Mouse (Mus musculus): ENCODE data around the gene Olfr552. TPM values are rescaled to one million over a fixed set of nuclear protein-coding genes. Genes with fewer than 3 reads are reported as not detected.
A peak's percentile ranks its signal among the peaks of the same experiment; 100 is the strongest.
"Not testable (repeated sequence)": the region's sequence is repeated elsewhere in the genome, so short reads cannot be mapped to it uniquely, and the experiment has no call there.

Olfr552 gene
- under 1 TPM in 1 of 2 experiments, not detected in 1; 0.16 TPM for total RNA-seq (2021)
- long read RNA-seq, experiment 1, result 0 reads
- long read RNA-seq, experiment 2, result 0 reads

DNA sequence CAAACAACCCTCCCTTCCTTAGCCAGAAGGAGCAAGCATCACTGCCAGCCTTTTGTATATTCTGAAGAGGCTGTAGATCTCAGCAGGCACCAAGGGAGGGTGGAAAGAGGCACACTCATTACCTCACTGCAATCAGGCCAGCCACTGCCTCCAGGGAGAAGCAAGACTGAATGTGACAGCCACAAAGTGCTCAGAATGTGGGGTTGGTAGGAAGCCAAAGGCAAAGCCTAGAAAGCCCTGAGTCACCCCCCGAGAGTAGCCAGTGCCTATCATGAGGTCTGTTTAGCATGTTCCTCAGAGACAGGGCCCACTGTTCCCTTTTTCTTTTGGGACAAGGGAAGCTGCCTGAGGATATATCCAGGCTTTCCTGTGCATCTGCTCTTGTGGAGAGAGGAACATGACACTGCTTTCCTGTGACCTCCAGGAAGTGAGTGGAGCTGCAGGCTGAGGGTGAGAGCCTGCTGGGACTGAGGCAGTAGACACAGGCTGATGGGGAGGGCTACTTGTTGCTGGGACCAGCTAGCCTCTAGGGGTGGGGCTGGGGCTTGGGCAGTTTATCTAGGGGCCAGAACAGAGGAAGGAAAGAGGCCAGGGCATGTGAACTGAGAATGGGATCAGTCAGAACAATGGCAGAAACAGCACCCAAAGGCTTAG lies at the start of gene Olfr552:
Gene Olfr552, plus strand, starts transcription at position 393 of the 654 bp plus-strand sequence.
- intact Hi-C loops (cut with DNase I; ENCODE audit: low total_unique reads), result no loop called here
- DNase-seq, result no peak

DNA sequence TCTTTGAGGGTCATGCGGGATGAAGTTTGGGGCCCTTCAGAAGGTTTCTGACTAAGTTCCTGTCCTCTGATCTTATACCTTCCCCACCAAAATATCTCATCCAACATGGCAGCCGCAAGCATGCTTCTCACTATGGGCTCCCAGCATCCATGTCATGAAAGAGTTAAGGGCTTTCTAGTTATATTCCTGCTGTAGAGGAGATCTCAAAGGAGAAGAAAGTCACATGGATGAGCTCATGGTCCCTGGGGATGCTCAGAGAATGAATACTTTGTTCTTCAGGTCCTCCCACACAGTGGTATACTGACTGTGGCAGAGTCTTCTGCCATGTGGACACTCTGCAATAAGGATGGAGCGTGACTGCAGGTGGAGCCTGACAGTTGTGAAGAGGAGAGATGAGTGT lies 48.0 kb upstream of the Olfr552 start, which contains the start of gene Olfr549:
Gene Olfr549, plus strand, starts transcription at position 301 of the 400 bp plus-strand sequence.
- DNase-seq, result no peak
- intact Hi-C loops (cut with DNase I; ENCODE audit: low total_unique reads), result no loop called here

DNA sequence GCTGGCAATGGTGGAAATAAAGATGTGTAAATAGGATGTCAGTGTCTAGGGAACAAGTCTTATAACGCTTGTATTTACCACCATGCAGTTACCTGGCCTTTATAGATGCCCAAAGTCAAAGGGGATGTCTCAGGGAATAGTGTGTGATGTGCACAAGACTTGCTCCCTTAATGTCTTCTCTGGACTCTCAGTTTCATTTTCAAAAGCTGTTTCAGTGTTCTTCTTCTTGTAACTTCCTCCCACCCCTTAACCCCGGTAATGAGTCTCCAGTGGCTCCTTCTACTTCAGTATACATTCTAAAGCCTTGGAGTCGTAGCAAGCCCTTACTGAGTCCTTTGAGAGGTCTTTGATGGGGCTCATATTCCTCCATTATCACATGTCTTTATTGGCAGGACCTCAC lies 44.3 kb upstream of the Olfr552 start:
- intact Hi-C loops (cut with DNase I; ENCODE audit: low total_unique reads), result no loop called here
- no peak for DNase-seq

DNA sequence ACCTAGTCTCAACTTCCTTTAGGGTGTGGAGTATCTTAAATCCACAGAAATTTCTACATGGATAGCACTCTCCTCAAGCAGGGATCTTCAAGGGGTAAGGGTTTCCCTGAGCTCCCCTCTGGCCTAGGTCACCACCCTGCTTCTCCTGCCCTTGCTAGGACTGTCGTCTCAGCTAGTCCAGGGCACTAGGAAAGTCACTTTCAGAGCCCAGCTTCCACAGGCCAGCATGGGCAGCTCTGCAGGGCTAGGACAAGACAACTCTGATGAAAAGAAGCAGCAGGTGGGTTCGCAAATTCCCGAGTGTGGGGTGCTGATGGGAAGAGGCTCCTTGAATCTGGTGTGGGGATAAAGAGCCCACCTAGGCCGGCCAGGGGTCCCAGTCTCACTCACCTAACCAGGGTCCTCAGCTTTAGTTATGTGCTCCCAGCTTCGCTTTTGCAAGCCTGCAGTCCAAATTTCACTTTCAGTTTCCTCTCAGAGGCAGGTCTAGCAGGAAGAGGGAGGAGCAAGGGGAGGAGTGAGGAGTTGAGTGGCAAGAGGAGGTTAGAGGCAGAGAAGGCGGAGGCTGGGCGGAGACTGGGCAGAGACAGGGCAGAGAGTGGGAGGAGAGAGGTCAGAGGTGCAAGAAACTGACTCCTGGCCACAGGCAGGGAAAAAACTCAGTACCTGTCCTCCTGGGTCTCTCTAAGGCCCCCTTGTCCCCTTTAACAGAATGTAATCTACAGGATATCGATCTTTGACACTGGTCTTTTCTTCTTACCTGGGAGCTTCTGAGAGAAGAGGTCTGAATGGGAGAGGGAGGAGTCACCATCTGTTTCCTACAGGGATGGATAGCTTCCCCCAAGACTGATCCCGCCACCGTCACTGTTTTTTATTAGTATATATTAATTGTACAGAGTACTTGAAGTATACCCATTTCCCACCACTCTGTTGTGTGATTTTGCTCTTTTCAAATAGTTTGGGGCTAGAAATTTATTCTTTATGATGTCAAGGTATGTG lies 32.3 kb upstream of the Olfr552 start, which contains the start of gene Trim21:
Gene Trim21, minus strand, starts transcription at position 488 of the 999 bp plus-strand sequence.
- intact Hi-C loops (cut with DNase I; ENCODE audit: low total_unique reads), result no loop called here
- peak; percentile 84 for DNase-seq

DNA sequence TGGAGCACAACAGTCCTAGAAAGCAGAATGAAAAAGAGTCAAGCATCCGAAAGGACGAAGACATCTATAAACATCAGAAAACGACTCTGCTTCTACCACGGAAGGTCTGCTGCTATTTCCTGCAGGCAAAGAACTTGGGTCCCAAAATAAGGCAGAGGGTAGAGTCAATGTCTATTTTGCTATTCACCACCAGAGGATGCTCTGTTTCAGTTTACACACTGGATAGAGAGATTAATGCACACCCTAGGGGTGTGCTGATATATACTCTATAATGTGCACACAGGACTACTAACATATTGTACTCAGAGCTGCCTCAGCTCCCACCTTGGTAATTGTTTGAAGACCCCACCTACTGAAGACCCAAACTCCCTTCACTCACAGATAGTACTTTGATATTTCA lies 31.4 kb upstream of the Olfr552 start:
- no peak for DNase-seq
- intact Hi-C loops (cut with DNase I; ENCODE audit: low total_unique reads), result no loop called here

DNA sequence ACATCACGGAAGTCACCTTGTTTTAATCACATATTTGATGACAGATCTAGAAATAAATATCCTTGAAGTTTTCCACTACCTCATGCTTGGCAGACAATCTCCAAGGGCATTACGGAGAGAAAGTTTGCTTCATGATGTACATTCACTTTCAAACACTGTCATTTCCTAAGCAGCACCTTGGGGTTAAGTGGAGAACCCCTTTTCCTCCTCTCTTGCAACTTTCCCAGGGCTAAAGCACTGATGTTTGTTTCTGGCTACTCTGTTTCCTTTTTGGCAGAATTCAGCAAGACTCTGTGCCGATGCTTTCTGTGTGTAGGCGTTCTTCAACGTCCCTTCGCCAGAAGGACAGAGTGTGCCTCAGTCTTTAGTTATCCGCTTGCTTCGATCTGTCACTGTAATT lies 26.4 kb upstream of the Olfr552 start, which contains the start of gene Olfr550:
Gene Olfr550, plus strand, starts transcription at position 301 of the 400 bp plus-strand sequence.
- no peak for DNase-seq
- intact Hi-C loops (cut with DNase I; ENCODE audit: low total_unique reads), result no loop called here

DNA sequence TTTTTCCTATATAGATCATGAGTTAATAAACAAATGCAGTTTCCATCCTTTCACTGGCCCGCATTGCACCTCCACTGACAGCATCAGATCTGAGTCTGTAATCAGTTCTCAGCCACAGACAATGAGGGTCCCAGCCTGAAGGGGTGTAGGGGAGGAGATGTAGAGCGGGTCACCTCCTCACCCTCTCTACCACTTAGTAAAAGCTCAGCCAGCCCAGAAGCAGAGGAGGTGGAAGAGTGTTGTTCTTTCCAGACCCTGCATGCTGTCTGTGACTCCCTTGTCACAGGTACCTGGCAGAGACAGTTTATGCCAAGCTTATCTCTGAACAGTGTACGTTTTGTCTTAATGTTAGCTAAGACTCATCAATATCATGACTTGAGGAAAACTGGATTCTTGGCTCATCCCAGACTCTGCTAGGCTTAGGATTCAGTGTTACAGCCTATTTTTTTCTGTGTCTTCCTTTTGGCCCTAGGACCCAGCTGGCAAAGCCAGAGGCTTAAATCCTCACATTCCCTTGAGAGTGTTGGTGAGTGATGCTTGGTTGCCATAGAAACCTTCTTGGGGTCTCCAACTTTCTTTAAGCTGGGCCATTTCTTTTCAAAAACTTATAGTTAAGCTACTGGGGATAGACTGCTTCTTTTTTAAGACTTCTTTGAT lies 24.3 kb upstream of the Olfr552 start:
- intact Hi-C loops (cut with DNase I; ENCODE audit: low total_unique reads), result no loop called here
- DNase-seq, result no peak

DNA sequence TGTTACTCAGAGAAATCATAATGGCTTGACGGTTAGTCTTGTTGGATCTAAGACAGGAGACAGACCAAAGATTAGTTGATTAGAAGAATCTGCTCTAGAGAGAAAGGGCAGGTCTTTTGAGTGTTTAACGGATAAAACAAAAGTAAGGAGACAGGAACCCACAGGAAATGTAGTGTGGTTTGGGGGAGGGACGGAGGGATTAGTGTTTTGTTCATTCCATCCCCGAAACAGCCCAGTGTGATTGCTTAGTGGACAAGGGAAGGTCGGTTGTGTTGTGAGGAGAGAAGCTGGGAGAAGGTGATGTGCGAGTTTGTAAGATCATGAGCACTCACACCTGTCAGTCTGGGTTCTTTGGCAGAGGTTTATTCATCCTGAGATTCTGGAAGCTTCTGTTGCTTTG lies 21.6 kb upstream of the Olfr552 start:
- intact Hi-C loops (cut with DNase I; ENCODE audit: low total_unique reads), result no loop called here
- DNase-seq, result no peak

DNA sequence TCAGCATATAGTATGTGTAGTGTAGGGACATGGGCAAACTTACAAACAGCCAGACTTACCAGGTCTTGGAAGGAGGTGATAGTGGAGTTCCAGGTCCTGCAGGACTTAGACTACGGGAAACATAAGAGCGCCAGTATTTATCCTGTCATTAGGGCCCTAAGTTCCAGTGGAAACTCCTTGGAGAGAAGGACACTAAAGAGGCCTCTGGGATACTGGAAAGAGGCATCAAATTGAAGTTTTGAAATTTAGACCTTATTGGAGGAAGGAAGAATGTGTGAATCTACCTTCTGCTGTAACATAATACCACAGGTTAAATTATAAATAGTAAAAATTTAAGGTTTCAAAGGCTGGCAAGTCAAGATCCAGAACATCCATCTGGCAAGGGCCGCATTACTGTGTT lies 5.8 kb upstream of the Olfr552 start, which contains the start of gene Olfr551:
Gene Olfr551, minus strand, starts transcription at position 101 of the 400 bp plus-strand sequence.
- intact Hi-C loops (cut with DNase I; ENCODE audit: low total_unique reads), result no loop called here

DNA sequence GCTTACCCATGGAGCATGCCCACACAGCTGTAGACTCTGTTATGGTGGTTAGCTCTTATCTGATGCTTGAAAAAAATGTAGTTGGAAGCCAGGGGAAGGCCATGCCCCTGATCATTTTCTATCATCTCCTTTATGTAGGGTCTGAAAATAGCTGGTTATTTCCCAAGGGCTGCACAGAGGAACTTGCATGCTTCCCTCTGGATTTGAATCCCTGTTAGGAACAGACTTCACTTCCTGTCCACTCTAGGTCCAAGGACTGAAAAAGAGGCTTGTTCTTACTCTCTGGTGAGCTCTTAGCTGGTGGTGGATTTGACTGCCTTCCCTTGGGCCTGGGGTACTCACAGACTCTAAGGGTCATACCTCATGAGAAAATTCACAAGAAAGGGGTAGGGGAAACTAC lies 20.5 kb downstream of the Olfr552 start, which contains the start of gene Olfr553:
Gene Olfr553, minus strand, starts transcription at position 101 of the 400 bp plus-strand sequence.
- intact Hi-C loops (cut with DNase I; ENCODE audit: low total_unique reads), result no loop called here
- DNase-seq, result no peak

More for the DNA sequence above, 5.8 kb upstream of the Olfr552 start, which contains the start of gene Olfr551:
- no peak for DNase-seq

DNA sequence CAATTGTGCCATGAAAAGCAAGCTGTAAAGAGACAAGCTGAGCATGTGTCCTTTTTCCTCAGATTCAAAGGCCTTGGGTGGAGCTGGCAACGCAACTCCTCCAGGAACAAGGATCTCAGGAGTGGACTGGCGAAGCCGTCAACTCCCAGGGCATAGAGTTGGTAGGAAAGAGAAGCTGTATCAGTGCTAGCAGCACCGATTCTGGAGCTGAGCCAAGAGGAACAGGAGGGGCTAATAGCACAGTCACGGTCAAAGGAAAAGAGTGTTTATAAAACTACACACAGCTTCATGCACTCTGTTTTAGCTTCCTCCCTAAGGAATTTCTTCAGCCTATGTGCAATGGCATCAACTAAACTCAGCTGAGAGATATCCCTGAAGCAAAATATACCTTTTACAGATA lies 22.0 kb downstream of the Olfr552 start:
- intact Hi-C loops (cut with DNase I; ENCODE audit: low total_unique reads), result no loop called here

DNA sequence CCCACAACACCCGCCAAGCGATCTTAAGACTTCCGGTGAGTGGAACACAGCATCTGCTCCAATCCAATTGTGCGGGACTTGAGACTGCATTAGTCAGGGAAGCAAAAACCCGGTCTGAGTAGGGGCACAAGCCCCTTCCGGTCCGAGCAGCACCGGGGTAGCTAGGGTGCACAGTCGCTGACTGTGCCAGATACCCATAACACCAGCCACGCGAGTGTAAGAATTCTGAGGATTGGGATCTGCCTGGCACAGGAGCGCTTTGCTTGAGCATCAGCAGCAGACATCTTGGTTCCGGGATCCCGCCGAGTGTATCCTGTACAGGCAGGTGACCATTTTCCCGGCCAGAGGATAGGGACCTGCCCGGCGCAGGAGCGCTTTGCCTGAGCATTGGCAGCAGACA lies 22.8 kb downstream of the Olfr552 start:
- intact Hi-C loops (cut with DNase I; ENCODE audit: low total_unique reads), result not testable (repeated sequence)

More for the DNA sequence above, 22.0 kb downstream of the Olfr552 start:
- no peak for DNase-seq

DNA sequence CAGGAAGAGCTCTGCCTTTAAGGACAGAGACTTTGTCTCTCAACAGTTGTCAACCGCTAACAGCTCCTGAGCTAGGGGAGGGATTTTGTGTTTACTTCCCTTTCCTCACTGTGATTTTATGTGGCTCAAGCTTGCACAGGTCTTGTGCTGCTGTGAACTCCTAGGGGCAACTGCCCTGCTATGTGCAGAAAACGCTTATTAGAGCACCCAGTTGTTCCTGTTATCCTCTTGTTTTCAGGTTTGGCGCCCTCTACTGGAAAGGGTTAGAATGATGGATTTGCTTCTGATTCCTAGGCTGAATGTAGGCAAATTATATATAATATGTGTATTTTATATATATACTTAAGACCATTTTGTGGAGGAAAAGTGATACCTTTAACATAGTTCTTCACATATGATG lies 39.1 kb downstream of the Olfr552 start:
- no peak for DNase-seq
- intact Hi-C loops (cut with DNase I; ENCODE audit: low total_unique reads), result loop anchor here (5.0 kb wide), 1 partner anchor 124 kb away; no protein-coding TSS in a partner anchor

More for the DNA sequence above, 22.8 kb downstream of the Olfr552 start:
- not testable (repeated sequence) for DNase-seq

DNA sequence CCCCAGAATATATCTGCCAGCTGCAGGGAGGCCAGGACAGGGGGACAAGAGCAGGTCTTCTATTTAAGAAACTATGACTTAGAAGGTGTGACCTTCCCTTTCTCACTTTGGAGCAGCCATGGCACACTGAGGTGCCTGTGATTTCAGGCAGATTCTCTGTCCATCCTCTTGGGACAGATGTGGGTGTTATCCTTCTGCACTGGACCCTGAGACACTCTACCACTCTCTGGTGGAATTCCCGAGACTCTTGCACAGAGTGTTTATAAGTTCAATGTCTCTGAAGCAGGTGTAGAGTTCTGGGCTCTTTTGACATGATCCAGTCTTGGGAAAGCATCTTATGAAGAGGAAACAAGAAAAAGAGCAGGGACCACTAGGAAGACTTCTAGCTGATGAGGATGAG lies 40.6 kb downstream of the Olfr552 start, which contains the start of gene Olfr554:
Gene Olfr554, plus strand, starts transcription at position 301 of the 400 bp plus-strand sequence.
- intact Hi-C loops (cut with DNase I; ENCODE audit: low total_unique reads), result loop anchor here (5.0 kb wide), 1 partner anchor 126 kb away; no protein-coding TSS in a partner anchor
- no peak for DNase-seq

DNA sequence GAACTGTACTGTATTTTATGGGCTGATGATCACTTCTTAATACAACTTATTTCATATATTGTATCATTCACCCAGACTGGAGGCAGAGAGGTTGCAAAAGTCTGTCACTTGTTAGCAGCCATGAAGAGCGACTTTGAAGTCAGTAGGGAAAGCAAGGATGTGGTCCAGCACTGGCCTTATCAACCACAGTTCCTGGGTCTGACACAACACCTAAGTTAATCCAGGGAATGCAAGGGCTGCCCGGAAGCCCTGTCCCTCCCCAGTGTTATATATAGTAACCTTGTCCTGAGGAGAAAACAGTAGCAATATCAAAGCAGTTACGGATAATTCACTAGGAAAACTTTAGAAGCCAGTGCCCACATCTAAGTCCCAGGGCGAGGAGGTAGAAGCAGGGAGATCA lies 47.4 kb downstream of the Olfr552 start:
- intact Hi-C loops (cut with DNase I; ENCODE audit: low total_unique reads); DNase-seq: not testable (repeated sequence)
